Mouse (Mus musculus) left cerebral cortex, postnatal 14 days (tissue): ENCODE data around the gene 4632433K11Rik. TPM values are rescaled to one million over a fixed set of nuclear protein-coding genes. Genes with fewer than 3 reads are reported as not detected.
"Not testable (repeated sequence)": the region's sequence is repeated elsewhere in the genome, so short reads cannot be mapped to it uniquely, and the experiment has no call there.

Experiments used
- DNase-seq, 2 experiments: peaks; one replicate each; pipeline ENCODE4 v3.0.0; 2021 to 2022; ENCODE audit warnings: low spot score in 2 of 2, mixed read lengths in 1 of 2
- intact Hi-C: fragments of 180-260 bp; cut with DNase I; formaldehyde crosslinking; loops from one replicate; pipeline ENCODE4 v1.15.1; 2025
- total RNA-seq, 2 experiments: library from RNA; stranded (reverse); gene quantifications; 2 replicates each; pipeline ENCODE4 v1.2.3; 2021

The 4632433K11Rik gene
- total RNA-seq, 2 experiments from 2014 or later, result not detected

DNA sequence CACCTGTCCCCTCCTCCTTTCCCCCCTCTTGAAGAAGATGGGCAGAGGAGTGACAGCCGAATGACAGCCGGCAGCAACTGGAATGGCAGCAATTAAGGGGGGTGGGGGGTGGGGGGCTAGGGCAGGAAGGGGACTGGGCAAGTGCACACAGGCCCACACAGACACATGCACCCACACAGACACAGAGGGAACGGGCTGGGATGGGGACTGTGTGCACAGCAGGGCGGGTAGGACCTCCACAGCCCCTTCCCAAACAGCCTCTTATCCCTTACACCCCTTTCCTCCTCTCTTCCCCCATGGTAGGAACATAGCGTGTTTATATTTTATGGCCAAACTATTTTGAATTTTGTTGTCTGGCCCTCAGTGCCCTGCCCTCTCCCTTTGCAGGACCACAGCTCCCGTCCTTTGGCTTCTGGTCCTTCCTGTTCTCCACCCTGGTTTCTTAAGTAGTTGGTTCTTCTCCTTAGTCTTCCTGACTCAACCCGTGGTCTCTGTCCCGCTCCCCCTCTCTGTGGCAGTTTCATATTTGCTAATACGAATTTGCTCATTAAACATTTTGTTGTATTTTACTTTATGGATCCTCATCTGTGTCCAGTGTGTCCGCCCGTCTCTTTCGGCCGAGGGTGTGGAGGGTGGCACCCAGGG, 45.6 kb downstream of the 4632433K11Rik start:
- DNase-seq, result not testable (repeated sequence)
- intact Hi-C loops, result loop anchor here (5.0 kb wide), 2 partner anchors 43 to 1093 kb away; partner anchors contain the start of gene Zfp444

DNA sequence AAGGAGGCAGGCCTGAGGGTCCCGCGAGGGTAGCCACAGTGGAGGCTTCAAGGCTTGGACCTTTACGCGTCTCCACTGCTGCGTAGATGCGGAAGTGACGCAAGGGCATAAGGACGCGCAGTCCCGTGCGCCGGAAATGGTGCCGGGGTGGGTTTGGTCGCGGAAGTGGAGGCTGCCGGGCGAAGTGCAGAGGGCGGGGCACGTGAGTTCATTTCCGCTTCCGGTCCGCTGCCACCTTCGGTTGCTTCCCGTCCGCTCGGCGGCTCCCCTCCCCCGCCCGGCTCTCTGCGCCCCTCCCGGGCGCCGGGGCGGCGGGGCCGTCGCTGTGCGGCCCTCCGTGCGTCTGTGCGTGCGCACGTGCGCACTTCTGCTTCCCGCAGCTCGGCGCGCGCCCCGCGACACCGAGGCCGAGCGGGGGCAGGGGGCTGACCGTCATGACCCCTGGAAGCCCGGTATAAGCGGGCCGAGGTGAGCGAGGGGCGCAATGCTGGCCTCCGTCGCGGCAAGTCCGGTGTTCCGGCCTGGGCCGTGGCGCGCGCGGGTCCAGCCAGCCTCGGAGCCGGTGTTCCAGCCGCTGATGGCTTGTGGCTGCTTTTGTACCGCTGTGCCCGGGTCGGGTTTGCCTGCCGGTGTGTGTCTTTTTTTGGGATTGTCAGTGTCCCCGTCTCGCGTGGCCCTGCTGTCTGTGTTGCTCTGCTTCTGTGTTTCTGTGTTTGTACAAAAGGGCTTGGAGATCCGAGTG, 46.3 kb downstream of the 4632433K11Rik start, which contains the start of gene Epn1:
Gene Epn1 (plus strand): TSS at position 226 of the 742 bp plus-strand sequence.
- intact Hi-C loops, result loop anchor here (5.0 kb wide), 2 partner anchors 42 to 1092 kb away; partner anchors contain the start of gene Zfp444

DNA sequence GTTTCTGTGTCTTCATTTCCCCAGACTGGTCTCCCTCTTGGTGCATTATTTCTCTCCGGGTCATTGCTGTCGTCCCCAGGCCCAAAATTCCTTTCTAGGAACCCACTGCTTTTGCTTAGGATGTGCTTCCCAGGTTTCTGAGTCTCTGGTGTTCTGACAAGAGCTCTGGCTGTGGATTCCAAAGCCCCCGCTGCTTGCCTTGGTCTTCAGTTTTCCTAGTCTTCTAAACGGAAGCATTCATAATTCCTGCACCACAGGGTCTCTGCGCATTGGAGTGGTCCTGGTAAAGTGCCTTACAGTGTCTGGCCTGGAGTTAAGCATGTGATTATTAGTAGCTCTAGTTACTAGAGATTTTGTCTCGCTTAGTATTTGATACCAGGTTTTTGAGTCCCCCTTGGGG, 46.9 kb downstream of the 4632433K11Rik start:
- intact Hi-C loops, result loop anchor here (5.0 kb wide), 2 partner anchors 41 to 1091 kb away; partner anchors contain the start of gene Zfp444
- no peak for DNase-seq

More for the DNA sequence above, 46.3 kb downstream of the 4632433K11Rik start, which contains the start of gene Epn1:
- DNase-seq, result peak; percentile 95 to 97

DNA sequence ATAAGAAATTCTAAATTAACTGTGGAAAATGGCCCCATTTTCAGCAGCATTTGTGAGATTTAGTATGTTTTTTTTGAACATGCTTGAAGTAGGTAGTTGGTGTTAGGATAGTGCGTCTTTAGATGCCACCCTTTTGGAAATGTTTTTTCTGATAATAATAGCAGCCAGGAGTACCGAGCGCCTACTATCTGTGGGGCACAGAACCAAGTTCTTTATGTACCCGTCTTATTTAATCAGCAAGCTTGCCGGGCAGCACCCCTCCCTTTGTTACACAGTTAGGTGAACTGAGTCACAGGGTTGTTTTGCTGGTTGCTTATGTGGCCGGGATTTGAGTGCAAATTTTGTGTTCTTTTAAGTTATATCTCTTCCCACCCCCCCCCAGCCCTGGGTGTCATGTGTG, 47.3 kb downstream of the 4632433K11Rik start:
- DNase-seq, result no peak
- intact Hi-C loops, result loop anchor here (5.0 kb wide), 2 partner anchors 41 to 1091 kb away; partner anchors contain the start of gene Zfp444

DNA sequence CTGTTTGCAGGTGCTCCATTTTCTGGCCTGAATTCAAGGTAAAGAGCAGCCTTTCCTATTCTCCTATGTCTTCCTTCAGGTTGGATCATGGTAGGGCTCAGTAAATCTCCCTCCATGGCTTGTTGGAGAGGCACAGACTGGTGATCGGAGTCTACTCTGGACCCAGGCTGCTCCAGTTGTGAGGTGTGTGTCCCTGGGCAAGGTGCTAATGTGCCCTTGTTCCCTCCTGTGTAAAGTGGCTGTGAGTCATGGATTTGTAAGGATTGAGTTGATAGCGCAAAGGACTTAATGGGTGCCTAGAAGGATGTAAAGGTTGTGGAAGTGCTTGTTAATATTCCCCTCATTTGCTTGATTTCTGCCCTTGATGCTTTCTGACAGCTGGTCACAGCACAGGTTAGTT, 48.0 kb downstream of the 4632433K11Rik start:
- intact Hi-C loops, result loop anchor here (5.0 kb wide), 2 partner anchors 40 to 1090 kb away; partner anchors contain the start of gene Zfp444

DNA sequence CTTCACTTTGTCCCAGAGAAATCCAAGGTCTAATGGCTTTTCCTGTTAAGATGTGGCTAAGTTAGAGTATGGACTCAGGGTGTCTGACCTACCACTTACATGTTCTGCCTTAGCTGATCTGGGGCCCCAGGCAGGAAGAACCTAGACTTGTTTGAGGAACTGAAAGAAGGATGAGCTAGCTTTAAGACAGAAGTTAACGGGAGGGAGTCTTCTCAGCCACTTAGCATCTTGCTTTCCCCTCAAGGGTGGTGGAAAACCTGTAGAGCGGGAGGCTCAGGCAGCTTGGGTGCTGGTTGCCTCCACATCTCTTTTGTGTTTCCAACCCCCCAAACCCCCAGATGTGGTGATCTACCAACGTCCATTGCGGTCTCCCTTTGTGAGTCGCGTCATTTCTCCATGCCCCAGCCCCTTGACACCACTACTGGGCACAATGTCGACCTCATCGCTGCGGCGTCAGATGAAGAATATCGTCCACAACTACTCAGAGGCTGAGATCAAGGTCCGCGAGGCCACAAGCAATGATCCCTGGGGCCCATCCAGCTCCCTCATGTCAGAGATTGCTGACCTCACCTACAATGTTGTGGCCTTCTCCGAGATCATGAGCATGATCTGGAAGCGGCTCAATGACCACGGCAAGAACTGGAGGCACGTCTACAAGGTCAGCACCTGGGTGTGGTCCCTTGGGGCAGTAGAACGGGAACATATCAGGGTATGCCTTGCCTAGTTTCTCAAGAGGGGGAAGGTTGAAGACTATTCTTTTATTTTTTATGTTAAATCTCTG, 49.6 kb downstream of the 4632433K11Rik start:
- intact Hi-C loops, result loop anchor here (5.0 kb wide), 2 partner anchors 39 to 1089 kb away; partner anchors contain the start of gene Zfp444
- DNase-seq, result no peak

More for the DNA sequence above, 48.0 kb downstream of the 4632433K11Rik start:
- no peak for DNase-seq

Other genes with a start within 250 kb of the 4632433K11Rik start
- gene Tmem238, start 244.5 kb upstream of the 4632433K11Rik start, total RNA-seq, result 1 to 10 TPM; 2.7 to 4.4 TPM
- 100 to 1,000 TPM; 480 to 489 TPM for gene Rpl28, start 241.2 kb upstream of the 4632433K11Rik start, total RNA-seq
- 100 to 1,000 TPM; 115 to 145 TPM for gene Ube2s, start 221.5 kb upstream of the 4632433K11Rik start, total RNA-seq
- 100 to 1,000 TPM; 116 to 133 TPM for gene Shisa7, start 189.4 kb upstream of the 4632433K11Rik start, total RNA-seq
- 1 to 10 TPM; 4.6 to 5.0 TPM for gene Isoc2b, start 163.9 kb upstream of the 4632433K11Rik start, total RNA-seq
- gene Isoc2a, start 157.0 kb upstream of the 4632433K11Rik start, total RNA-seq, result 1 to 10 TPM; 7.5 to 8.6 TPM
- under 1 TPM; 0.29 to 0.34 TPM for gene Gm36210, start 127.6 kb upstream of the 4632433K11Rik start, total RNA-seq
- 10 to 100 TPM; 14.5 to 16.3 TPM for gene Zfp628, start 118.9 kb upstream of the 4632433K11Rik start, total RNA-seq
- gene Nat14, start 112.1 kb upstream of the 4632433K11Rik start, total RNA-seq, result 10 to 100 TPM; 86.6 to 92.4 TPM
- 1 to 10 TPM; 2.3 to 2.9 TPM for gene Ssc5d, start 108.3 kb upstream of the 4632433K11Rik start, total RNA-seq
- under 1 TPM in 1 of 2 experiments, not detected in 1; 0.15 TPM for gene Sbk2, start 69.7 kb upstream of the 4632433K11Rik start, total RNA-seq
- gene Sbk3, start 63.0 kb upstream of the 4632433K11Rik start, total RNA-seq, result under 1 TPM; 0.42 to 0.55 TPM
- 10 to 100 TPM; 33.8 to 36.3 TPM for gene Zfp579, start 38.0 kb upstream of the 4632433K11Rik start, total RNA-seq
- gene Zfp524, start 19.7 kb upstream of the 4632433K11Rik start, total RNA-seq, result 1 to 10 TPM; 5.3 to 6.7 TPM
- 10 to 100 TPM; 24.9 to 25.3 TPM for gene Fiz1, start 19.4 kb upstream of the 4632433K11Rik start, total RNA-seq
- gene Gm44973, start 18.6 kb upstream of the 4632433K11Rik start, total RNA-seq, result not detected
- 10 to 100 TPM; 34.1 to 35.2 TPM for gene Zfp865, start 13.7 kb upstream of the 4632433K11Rik start, total RNA-seq
- 10 to 100 TPM; 65.7 to 68.5 TPM for gene Ccdc106, start 13.6 kb upstream of the 4632433K11Rik start, total RNA-seq
- gene Zfp784, start 4.3 kb downstream of the 4632433K11Rik start, total RNA-seq, result 1 to 10 TPM; 5.4 TPM
- 10 to 100 TPM; 56.1 to 62.8 TPM for gene Zfp580, start 17.4 kb downstream of the 4632433K11Rik start, total RNA-seq
- 100 to 1,000 TPM; 166 to 173 TPM for gene U2af2, start 28.0 kb downstream of the 4632433K11Rik start, total RNA-seq
- 100 to 1,000 TPM; 429 to 432 TPM for gene Epn1, start 46.1 kb downstream of the 4632433K11Rik start, total RNA-seq
- gene Rfpl4, start 82.8 kb downstream of the 4632433K11Rik start, total RNA-seq, result not detected
- gene Rasl2-9, start 91.8 kb downstream of the 4632433K11Rik start, total RNA-seq, result under 1 TPM in 1 of 2 experiments, not detected in 1; 0.35 TPM
- gene Vmn1r55, start 115.6 kb downstream of the 4632433K11Rik start, total RNA-seq, result not detected
- gene Vmn1r56, start 162.6 kb downstream of the 4632433K11Rik start, total RNA-seq, result not detected
- gene Vmn1r57, start 184.4 kb downstream of the 4632433K11Rik start, total RNA-seq, result not detected